Comparison of ENCODE assay signal across 8 mouse cellular contexts in the genomic region with DNA sequence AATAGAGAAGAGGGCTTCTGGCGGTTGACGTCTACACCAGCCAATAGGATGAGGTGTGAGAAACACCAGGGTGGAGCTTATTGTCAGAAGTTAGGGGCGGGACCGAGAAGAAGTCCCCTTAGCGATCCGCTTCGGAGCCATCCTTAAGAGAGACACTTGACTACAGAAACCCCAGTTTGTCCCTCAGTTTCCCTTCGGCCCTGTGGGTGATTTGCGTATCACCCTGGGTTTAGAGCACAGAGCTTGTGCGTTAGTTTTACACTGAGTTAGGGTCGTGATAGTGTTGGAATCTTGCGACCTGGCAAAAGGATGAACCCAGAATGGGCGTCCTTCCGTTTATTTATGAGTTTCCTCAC. TPM values are rescaled to one million over a fixed set of nuclear protein-coding genes. Genes with fewer than 3 reads are reported as not detected.
DNase-seq lines count a peak whose midpoint lies in the region; ATAC-seq and TF ChIP-seq lines count a peak whose summit lies in the region.

No protein-coding gene starts in this region.

- H3K9ac ChIP-seq in heart, embryonic 12.5 days: peak overlapping the region; percentile 77
- H3K9ac ChIP-seq in forebrain, embryonic 16.5 days (replicated peaks; ENCODE audit: low read depth, low read length): peak overlapping the region; percentile 58
- H3K9ac ChIP-seq in liver, postnatal 0 days (replicated peaks): peak overlapping the region; percentile 78

- peak overlapping the region; percentile 80 for H3K4me2 ChIP-seq in heart, embryonic 12.5 days
- peak overlapping the region; percentile 71 for H3K4me2 ChIP-seq in forebrain, embryonic 16.5 days (ENCODE audit: low read length)
- peak overlapping the region; percentile 87 for H3K4me2 ChIP-seq in liver, postnatal 0 days (ENCODE audit: low read depth, low read length)

- TF ChIP-seq CTCF in E14TG2a.4 (conservative IDR thresholded peaks at IDR 0.05; ENCODE audit: low read length): no peak
- TF ChIP-seq CTCF in liver, postnatal 0 days (IDR thresholded peaks at IDR 0.05; ENCODE audit: low read depth): no peak

- no peaks in the 10 kb centered on the region for H3K9me3 ChIP-seq in heart, embryonic 12.5 days (replicated peaks)
- no peaks in the 10 kb centered on the region for H3K9me3 ChIP-seq in E14TG2a.4 (ENCODE audit: low read length)
- no peaks in the 10 kb centered on the region for H3K9me3 ChIP-seq in forebrain, embryonic 16.5 days (ENCODE audit: control insufficient read depth, low read length)
- H3K9me3 ChIP-seq in liver, postnatal 0 days (ENCODE audit: low read length): no peaks in the 10 kb centered on the region

- H3K27me3 ChIP-seq in heart, embryonic 12.5 days (replicated peaks): no peaks in the 10 kb centered on the region
- no peaks in the 10 kb centered on the region for H3K27me3 ChIP-seq in E14TG2a.4 (ENCODE audit: insufficient read depth, low read length)
- H3K27me3 ChIP-seq in forebrain, embryonic 16.5 days (replicated peaks; ENCODE audit: control insufficient read depth, insufficient read depth, low read length): no peaks in the 10 kb centered on the region
- H3K27me3 ChIP-seq in liver, postnatal 0 days (ENCODE audit: insufficient read depth, low read length): no peaks in the 10 kb centered on the region

- no peak for ATAC-seq in heart, embryonic 12.5 days (ENCODE audit: insufficient number of reproducible peaks, low FRiP score)
- ATAC-seq in forebrain, embryonic 16.5 days: no peak
- ATAC-seq in liver, postnatal 0 days: no peak

- 0 out of 2 replicates have a peak, but pooled peaks have one; percentile 6 for TF ChIP-seq EP300 in liver, postnatal 0 days (IDR thresholded peaks at IDR 0.05; ENCODE audit: low read depth)

- H3K36me3 ChIP-seq in heart, embryonic 12.5 days: peaks cover 23% of the 10 kb centered on the region
- peaks cover 55% of the 10 kb centered on the region for H3K36me3 ChIP-seq in E14TG2a.4 (ENCODE audit: insufficient read depth, low read length)
- no peaks in the 10 kb centered on the region for H3K36me3 ChIP-seq in forebrain, embryonic 16.5 days (ENCODE audit: control insufficient read depth, insufficient read depth)
- peaks cover 4% of the 10 kb centered on the region; the same call in 1 of the 2 replicates for H3K36me3 ChIP-seq in liver, postnatal 0 days (replicated peaks; ENCODE audit: insufficient read depth, low read length)

- no peak for DNase-seq in heart, adult 11 months
- no peak for DNase-seq in liver, postnatal 0 days
- no peak for DNase-seq in ovary, postnatal 14 days (ENCODE audit: low spot score)
- no peak for DNase-seq in adrenal gland, postnatal 4 days (ENCODE audit: low spot score in 2 of 2)
- DNase-seq in right cerebral cortex, postnatal 10 days (ENCODE audit: low spot score in 2 of 2): no peak

- peak overlapping the region; percentile 63 for H3K4me3 ChIP-seq in heart, embryonic 12.5 days
- peak overlapping the region; percentile 90 for H3K4me3 ChIP-seq in E14TG2a.4 (replicated peaks; ENCODE audit: low read length)
- peak overlapping the region; percentile 52 for H3K4me3 ChIP-seq in forebrain, embryonic 16.5 days (replicated peaks; ENCODE audit: low read length)
- peak overlapping the region; percentile 72 for H3K4me3 ChIP-seq in liver, postnatal 0 days (ENCODE audit: low read depth, low read length)

- WGBS in heart, embryonic 12.5 days: 0% methylated on average over 14 of the region's 14 CpGs
- under 1% methylated on average over 14 of the region's 14 CpGs for WGBS in forebrain, embryonic 16.5 days
- WGBS in liver, postnatal 0 days (ENCODE audit: insufficient replicate concordance): 2% methylated on average over 14 of the region's 14 CpGs

- peak overlapping the region; percentile 65 for H3K27ac ChIP-seq in heart, embryonic 12.5 days (ENCODE audit: poor library complexity, severe bottlenecking)
- peak overlapping the region; percentile 17; the same call in 1 of the 2 replicates for H3K27ac ChIP-seq in forebrain, embryonic 16.5 days (ENCODE audit: low read length)
- peak overlapping the region; percentile 99 for H3K27ac ChIP-seq in liver, postnatal 0 days (ENCODE audit: low read depth)

- H3K4me1 ChIP-seq in heart, embryonic 12.5 days (replicated peaks): peaks cover 25% of the 10 kb centered on the region
- H3K4me1 ChIP-seq in E14TG2a.4 (replicated peaks; ENCODE audit: low read depth, low read length): peaks cover 76% of the 10 kb centered on the region
- peaks cover 20% of the 10 kb centered on the region for H3K4me1 ChIP-seq in forebrain, embryonic 16.5 days (replicated peaks; ENCODE audit: control insufficient read depth, insufficient read depth, low read length)
- H3K4me1 ChIP-seq in liver, postnatal 0 days (ENCODE audit: insufficient read depth): peaks cover 37% of the 10 kb centered on the region

RNA-seq across cellular contexts. Expression of a gene that starts 0.6 kb away (rescaled TPM):
- polyA plus RNA-seq in heart, embryonic 12.5 days (2016; fragmentation: Nextera tagmentation; extraction: Ambion mirVana): 37.0 and 38.4 TPM in 2 replicates
- polyA plus RNA-seq in forebrain, embryonic 16.5 days (2015; fragmentation: Nextera tagmentation; extraction: Ambion mirVana): 43.5 and 43.8 TPM in 2 replicates
- 8.7 and 9.7 TPM in 2 replicates for polyA plus RNA-seq in liver, postnatal 0 days (2015; fragmentation: Nextera tagmentation; extraction: Ambion mirVana)
- 10 to 100 TPM; 23.6 to 24.1 TPM for total RNA-seq in adrenal gland, postnatal 4 days (2021)

RNA-seq across cellular contexts. Expression of a gene that starts 16.4 kb away (rescaled TPM):
- 0.97 and 1.1 TPM in 2 replicates for polyA plus RNA-seq in heart, embryonic 12.5 days (2016; fragmentation: Nextera tagmentation; extraction: Ambion mirVana)
- 2.5 and 2.7 TPM in 2 replicates for polyA plus RNA-seq in forebrain, embryonic 16.5 days (2015; fragmentation: Nextera tagmentation; extraction: Ambion mirVana)
- 0.74 and 0.83 TPM in 2 replicates for polyA plus RNA-seq in liver, postnatal 0 days (2015; fragmentation: Nextera tagmentation; extraction: Ambion mirVana)
- total RNA-seq in adrenal gland, postnatal 4 days (2021): 1 to 10 TPM; 4.5 to 4.8 TPM

RNA-seq across cellular contexts. Expression of a gene that starts 42.8 kb away (rescaled TPM):
- polyA plus RNA-seq in heart, embryonic 12.5 days (2016; fragmentation: Nextera tagmentation; extraction: Ambion mirVana): 93.7 and 99.0 TPM in 2 replicates
- 38.0 and 40.3 TPM in 2 replicates for polyA plus RNA-seq in forebrain, embryonic 16.5 days (2015; fragmentation: Nextera tagmentation; extraction: Ambion mirVana)
- polyA plus RNA-seq in liver, postnatal 0 days (2015; fragmentation: Nextera tagmentation; extraction: Ambion mirVana): 36.2 and 36.4 TPM in 2 replicates
- total RNA-seq in adrenal gland, postnatal 4 days (2021): 10 to 100 TPM; 83.7 to 89.3 TPM

RNA-seq across cellular contexts. Expression of a gene that starts 51.1 kb away (rescaled TPM):
- not detected in 2 replicates for polyA plus RNA-seq in heart, embryonic 12.5 days (2016; fragmentation: Nextera tagmentation; extraction: Ambion mirVana)
- polyA plus RNA-seq in forebrain, embryonic 16.5 days (2015; fragmentation: Nextera tagmentation; extraction: Ambion mirVana): 0.39 and 0.61 TPM in 2 replicates
- 0.15 TPM in 1 of 2 replicates, not detected in the other for polyA plus RNA-seq in liver, postnatal 0 days (2015; fragmentation: Nextera tagmentation; extraction: Ambion mirVana)
- total RNA-seq in adrenal gland, postnatal 4 days (2021): under 1 TPM in 1 of 2 experiments, not detected in 1; 0.39 TPM

RNA-seq across cellular contexts. Expression of a gene that starts 52.5 kb away (rescaled TPM):
- 17.7 and 18.2 TPM in 2 replicates for polyA plus RNA-seq in heart, embryonic 12.5 days (2016; fragmentation: Nextera tagmentation; extraction: Ambion mirVana)
- 8.3 and 14.4 TPM in 2 replicates for polyA plus RNA-seq in forebrain, embryonic 16.5 days (2015; fragmentation: Nextera tagmentation; extraction: Ambion mirVana)
- 3.3 and 3.4 TPM in 2 replicates for polyA plus RNA-seq in liver, postnatal 0 days (2015; fragmentation: Nextera tagmentation; extraction: Ambion mirVana)
- total RNA-seq in adrenal gland, postnatal 4 days (2021): 10 to 100 TPM; 44.8 to 46.7 TPM

Comparison
In these comparisons a context has a peak if more than half of its experiments do, and no peak if none do; other contexts are left out.
1. H3K27ac ChIP-seq: peak in every context shown above with its lines; median percentile 99 in liver, postnatal 0 days; 65 in heart, embryonic 12.5 days; 17 in forebrain, embryonic 16.5 days.